Mouse (Mus musculus) T-cell, adult 2 months (primary cell): ENCODE data around the gene Klk7.
A peak's percentile ranks its signal among the peaks of the same experiment; 100 is the strongest.

Experiments used
- DNase-seq: peaks from one replicate; pipeline ENCODE4 v3.0.0; 2022; ENCODE audit warnings: low spot score

Gene Klk7

DNA sequence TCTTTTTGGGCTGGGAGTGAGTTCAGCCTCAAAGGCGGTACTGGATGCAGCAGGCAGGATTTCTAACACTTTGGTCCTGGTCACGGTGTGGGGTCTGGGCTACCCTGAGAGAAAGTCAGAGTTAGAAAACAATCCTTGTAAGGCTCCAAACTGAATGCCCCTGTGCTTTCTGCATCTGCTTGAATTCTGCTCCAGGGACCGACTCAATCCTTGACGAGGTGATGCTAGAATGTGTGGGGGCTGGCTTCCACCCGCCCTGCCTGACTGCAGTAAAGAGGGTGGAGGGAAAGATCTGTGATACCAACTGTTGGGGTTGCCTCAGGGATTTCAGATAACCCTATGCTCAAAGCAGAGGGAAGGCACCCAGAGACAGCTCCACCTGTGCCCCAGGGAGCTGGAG lies at the start of gene Klk7:
Gene Klk7, plus strand, starts transcription at position 301 of the 400 bp plus-strand sequence.
- no peak for DNase-seq

DNA sequence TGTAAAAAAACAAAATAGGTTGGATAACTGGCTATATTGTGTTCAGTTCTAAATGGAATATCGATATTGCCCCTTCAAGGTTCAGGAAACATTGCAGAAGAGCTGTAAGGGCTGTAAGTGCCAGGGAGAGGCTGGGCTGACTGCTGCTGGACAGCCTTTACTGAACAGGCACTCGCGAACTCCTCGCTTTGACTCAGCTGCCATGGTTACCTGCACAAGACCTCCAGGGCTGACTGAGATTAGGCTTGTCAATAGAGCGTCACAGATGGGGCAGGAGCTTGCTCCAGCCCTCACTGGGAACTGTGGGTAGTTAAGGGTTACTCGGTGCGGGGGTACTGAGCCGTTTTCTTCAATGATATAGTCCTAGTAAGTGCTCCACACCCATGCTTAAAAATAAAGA lies 44.6 kb upstream of the Klk7 start:
- no peak for DNase-seq

DNA sequence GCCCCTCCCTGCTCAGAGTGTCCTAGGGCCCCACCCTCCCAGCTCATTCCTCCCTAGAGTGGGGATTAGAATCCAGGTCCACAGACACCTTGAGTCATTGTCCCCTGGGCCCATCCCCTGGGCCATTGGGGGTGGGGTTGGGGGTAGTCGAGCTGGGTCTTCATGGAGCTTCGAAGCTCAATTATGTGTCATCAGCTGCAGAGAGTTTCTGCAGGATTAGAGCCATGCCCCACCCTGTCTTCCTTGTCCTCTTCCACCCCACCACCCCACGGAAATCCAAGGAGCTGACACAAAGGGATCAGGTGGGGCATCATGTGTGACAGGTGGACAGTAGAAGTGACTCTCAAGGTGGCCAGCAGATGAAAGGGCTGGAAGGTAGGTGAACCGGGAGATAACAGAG lies 42.5 kb upstream of the Klk7 start, which contains the start of gene Klk12:
Gene Klk12, plus strand, starts transcription at position 301 of the 400 bp plus-strand sequence.
- no peak for DNase-seq

DNA sequence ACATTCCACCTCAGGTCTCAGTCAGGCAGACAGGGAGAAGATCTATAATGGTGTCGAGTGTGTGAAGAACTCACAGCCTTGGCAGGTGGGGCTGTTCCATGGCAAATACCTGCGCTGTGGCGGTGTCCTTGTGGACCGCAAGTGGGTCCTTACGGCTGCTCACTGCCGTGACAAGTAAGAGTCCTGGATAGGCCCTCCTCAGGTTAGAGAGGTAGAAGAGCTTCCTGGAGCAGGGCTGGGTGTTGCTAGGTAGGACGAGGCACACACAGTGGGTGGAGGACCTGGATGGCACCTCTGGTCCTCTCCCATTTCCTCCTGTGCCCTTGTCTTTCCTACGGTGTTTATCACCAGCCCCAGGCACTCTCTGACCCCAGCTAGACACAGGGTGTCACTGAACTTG lies 41.5 kb upstream of the Klk7 start:
- DNase-seq, result no peak

DNA sequence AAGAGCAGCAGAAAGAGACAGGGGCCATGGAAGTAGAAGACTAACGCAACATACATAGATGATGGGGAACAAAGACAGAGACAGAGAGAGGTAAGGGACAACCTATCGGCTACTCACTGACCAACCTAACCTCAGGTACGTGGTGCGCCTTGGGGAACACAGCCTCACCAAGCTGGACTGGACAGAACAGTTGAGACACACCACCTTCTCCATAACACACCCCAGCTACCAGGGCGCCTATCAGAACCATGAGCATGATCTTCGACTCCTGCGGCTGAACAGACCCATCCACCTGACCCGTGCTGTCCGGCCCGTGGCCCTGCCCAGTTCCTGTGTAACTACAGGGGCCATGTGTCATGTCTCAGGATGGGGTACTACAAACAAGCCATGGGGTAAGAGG lies 40.4 kb upstream of the Klk7 start:
- DNase-seq, result no peak

DNA sequence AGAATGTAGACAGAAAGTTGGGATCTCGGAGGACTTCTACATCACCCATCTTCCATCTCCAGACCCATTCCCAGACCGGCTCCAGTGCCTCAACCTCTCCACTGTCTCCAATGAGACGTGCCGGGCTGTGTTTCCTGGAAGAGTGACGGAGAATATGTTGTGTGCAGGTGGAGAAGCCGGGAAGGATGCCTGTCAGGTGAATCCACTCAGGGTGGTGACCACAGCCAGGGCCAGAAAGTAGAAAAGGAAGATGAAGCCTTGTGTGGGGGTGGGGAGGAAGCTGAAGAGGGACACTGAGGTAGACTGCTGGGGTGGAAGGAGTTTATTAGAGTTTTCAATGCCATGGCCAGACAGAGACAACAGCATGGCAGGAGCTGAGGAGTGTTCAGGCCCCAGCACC lies 39.2 kb upstream of the Klk7 start:
- DNase-seq, result no peak

DNA sequence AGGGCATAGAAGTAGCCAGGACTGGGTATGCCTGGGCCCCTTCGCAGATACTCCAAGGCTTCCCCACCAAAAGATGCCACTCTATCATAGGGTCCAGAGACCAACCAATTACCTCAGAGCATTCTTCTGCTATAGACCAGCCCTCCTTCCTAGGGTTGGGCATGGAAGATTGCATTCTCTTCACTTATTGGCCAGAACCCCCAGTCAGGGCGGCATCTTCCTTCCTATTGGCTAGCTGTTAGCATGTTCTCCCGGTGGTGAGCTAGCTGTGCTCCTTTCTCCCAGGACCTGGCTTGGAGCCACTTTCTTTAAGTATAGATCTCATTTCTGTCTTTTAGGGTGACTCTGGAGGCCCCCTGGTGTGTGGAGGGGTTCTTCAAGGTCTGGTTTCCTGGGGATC lies 38.2 kb upstream of the Klk7 start:
- no peak for DNase-seq

DNA sequence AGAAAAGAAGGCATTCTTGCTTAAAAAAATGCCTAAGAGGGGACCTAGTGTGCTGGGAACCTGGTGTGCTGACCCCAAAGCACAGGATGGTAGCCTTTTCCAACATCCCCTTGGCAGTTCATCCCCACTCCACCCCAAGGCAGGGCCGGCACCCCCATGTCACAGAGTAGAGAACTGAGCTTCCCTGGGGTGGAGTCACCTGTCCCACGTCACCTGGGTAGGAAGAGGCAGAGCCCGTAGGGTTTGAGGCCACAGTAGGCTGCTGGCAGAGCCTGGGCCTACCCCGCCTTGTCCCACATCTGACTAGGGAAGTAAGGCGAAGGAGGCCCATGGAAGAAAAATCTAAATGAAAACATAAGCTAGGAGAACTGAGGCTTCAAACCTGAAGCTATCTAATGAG lies 36.7 kb upstream of the Klk7 start, which contains the start of gene Klk11:
Gene Klk11, plus strand, starts transcription at position 241 of the 400 bp plus-strand sequence.
- no peak for DNase-seq

DNA sequence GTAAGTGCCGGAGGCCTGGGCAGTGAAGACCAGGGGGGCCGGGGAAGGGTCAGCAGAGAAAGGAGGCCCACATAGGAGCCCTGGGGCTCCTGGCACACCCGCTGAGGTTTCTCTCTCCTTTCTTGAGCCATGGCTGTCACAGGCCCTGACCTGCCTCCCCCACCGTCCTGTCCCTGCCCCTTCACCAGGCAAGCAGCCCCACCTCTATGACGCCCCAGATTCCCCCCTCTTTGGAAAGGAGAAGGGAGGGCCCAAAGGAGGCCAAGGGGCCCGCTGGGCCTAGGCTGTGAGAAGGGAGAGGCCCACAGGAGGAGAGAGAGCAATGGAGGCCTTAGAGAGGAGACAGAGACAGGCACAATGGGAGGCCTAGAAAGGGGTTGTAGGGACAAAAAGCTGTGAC lies 36.3 kb upstream of the Klk7 start:
- no peak for DNase-seq

DNA sequence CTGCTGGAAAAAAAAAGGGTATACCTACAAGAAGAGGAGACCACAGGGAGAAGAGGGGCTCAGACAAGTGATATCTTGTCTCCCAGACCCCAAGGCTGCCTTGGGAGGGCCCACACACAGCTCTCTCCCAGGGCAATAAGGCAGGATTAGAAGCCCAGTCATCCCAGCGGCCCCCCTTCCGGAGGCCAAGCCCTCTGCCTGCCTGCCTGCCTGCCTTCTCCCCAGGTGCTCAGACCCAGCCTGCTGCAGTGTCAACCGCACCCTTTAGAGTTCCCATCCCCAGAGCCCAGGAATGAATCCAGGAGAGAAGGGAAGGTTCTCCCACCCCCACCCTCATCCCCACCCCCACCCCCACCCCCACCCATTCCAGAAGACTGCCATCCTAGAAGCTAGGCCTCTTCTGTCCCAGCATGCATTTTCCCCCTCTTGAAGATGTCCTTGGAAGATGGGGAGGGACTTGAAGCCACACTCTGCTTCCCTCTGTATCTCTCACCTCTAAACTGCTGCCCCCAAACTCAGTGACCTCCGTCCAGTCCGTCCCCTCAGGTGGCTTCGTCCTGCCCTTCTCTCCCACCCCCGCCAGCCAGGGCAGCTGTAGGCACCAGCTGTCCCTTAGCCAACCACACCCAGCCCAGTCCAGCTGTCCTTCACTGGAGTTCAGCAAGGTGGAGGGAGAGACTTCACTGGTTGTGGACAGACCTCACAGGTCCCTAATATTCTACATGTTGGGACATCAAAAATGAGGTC lies 35.6 kb upstream of the Klk7 start:
- no peak for DNase-seq

DNA sequence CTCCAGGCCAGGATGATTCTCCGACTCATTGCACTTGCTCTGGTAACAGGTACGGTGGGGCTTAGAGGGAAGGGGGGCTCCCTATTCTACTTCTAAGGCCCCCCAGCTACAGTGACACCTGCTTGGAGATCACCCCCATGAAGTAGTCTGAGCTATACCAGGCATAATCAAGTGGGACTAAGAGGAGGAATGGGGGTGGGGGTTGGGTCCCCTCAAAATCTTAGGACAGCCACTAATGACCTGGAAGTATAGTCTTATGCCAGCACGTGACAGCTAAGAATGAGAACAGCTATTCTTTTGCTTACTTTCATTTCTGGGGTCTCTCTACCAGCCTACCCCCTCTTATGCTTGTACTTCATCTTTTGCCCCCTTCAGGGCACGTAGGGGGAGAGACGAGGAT lies 34.6 kb upstream of the Klk7 start:
- no peak for DNase-seq

DNA sequence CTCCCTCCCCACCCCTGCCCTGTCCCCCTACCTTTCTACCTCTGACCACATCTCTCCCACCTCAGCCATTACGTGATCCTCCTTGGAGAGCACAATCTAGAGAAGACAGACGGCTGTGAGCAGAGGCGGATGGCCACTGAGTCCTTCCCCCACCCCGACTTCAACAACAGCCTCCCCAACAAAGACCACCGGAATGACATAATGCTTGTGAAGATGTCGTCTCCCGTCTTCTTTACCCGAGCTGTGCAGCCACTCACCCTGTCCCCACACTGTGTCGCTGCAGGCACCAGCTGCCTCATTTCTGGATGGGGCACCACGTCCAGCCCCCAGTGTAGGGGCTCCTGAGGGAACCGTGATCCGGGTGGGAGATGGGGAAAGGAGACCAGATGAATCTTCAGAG lies 33.7 kb upstream of the Klk7 start:
- DNase-seq, result no peak

DNA sequence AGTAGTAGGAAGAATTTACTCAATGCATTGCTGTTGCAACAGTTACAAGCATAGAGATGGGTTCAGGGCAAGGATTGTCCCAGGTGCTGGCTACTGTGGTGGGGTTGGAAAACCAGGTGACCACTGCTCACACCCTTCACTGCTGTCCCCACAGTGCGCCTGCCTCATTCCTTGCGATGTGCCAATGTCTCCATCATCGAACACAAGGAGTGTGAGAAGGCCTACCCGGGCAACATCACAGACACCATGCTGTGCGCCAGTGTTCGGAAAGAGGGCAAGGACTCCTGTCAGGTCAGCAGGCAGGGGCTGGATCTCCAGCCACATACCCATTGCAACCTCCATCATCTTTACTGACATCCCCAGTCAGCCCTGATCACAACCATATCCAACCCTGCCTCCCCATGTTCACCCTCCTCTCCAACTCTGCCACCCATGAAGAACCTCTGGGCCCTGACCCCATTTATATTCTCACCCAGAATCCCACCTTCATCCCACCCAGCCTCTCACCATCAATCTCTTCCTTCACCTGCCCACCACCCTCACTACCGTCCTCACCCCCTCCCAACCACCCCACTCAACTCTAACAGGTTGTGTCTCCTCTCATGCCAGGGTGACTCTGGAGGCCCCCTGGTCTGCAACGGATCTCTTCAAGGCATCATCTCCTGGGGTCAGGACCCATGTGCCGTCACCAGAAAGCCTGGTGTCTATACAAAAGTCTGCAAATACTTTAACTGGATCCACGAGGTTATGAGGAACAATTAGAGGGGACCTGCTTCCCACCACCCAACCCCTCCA lies 32.7 kb upstream of the Klk7 start:
- no peak for DNase-seq

DNA sequence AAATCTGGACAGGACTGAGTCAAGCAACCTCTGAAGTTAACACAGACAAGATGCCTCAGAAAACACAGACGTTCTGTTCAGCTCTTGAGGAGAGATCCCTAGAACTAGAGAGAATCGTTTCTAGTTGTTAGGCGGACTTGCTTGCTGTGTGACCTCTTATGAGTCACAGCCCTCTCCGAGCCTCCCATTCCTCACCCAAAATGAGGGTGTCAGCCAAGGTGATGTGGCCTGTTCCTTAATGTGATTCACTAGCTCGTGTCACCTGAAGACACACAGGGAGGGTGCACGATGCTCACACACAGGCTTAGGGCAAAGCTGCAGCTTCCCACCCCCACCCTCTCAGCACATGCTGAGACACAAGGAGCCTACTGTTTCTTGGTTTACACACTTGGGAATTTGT lies 30.9 kb upstream of the Klk7 start:
- no peak for DNase-seq

DNA sequence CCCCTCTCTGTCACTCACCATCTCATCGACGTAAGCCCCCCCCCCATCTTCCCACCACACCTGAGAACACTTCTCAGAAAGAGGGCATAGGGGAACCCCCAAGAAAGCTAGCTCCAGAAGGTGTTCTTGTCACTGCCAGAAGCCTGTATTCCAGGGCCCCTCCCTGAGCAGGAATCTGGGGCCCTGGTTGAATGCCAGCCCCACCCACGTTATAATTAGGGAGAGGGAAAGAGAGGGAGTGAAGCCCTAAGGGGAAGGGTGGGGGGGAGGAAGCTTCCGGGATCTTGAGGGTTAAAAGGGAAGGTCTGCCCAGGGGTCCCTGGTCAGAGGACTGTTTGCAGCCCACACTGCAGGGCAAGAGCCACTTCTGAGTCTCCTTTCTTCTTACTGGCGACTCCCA lies 30.3 kb upstream of the Klk7 start, which contains the start of gene Klk10:
Gene Klk10, plus strand, starts transcription at position 290 of the 400 bp plus-strand sequence.
- DNase-seq, result no peak

DNA sequence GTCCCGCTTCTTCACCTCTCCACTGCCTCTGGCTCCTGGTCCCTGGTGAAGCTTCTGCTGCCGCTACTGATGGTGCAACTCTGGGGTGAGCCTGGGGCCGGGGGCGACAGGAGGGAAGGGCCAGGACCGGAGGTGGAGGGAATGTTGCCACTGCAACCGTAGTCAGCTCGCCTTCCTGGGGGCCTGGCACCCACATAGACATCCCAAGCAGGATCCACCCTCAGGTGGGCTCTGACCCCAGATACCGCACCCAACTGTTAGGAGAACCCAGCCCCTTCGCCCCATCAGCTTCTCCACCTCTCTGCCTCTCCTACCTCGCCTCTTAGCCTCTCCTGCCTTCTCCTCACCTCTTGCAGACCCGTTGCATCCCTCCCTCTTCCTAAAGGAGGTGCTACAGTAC lies 29.6 kb upstream of the Klk7 start:
- no peak for DNase-seq

DNA sequence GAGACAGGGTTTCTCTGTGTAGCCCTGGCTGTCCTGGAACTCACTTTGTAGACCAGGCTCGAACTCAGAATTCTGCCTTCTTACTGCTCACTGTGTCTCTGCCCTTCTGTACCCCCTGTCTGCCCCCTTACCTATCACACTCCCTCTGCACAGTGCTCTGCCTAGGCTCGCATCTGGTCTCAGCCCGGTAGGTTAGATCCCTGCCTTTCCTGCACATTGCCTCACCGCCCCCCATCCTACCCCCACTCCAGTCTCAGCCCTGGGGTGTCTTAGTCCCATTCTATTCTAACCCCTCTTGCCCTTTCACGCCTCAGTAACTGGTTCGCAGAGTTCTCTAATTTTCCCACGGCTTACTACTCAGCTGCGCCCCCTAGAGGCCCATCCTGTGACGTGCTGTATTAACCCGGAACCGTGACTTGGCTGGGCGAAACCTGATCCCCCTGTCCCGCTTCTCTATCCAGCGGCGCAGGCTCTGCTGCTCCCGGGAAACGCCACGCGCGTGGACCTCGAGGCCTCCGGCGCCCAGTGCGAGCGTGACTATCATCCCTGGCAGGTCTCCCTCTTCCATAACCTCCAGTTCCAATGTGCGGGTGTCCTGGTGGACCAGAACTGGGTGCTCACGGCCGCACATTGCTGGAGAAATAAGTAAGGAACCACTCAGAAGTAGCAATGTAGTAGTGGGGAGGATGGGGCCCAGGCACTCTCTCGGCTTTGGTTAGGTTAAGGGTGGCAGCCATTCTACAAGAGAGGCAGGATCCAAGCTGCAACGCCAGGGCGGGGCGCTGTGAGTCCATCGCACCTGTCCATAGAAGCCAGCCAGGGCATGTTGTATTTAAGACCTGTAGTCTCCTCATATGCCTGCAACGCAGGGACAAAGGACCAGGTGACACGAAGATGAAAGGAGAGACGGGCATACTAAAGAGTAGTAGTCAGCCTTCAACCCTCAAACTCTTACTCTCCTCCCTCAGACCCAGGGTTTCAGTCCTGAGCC lies 28.5 kb upstream of the Klk7 start:
- peak; percentile 65 for DNase-seq

DNA sequence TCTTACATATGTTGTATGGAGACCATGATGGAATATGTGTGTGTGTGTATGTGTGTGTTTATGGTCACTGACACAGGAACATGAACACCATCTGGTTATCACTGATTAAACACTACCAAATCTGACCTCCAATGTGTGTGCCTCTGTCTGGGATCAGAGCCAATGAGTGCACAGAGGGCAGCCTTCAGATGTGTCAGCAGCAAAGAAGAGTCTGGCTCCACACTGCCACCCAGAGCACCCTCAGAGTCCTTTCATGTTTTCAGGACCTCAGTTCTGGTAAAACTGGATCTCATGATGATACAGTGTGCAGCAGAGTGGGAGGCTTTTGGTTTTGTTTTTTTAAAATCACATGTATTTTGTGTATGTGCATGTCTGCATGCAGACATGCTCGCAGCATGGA lies 25.8 kb upstream of the Klk7 start:
- DNase-seq, result no peak

DNA sequence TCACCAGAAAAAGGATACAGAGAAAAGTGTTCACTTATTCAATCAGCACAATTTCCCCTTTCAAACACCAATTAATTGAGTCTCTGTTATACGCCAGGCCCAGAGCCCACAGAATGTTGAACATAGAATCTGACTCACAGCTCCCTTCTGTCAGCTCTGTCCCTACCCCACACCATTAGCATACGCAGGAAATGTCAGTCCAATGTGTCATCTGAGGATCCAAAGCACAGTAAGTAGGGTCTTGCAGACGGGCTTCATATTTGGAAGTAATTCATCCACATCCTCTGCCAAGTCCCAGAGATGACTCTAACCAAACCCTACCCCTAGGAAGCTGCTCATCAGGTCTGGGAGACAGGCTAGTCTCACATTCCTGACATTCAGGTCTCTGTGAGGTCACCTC lies 23.0 kb upstream of the Klk7 start:
- DNase-seq, result no peak

DNA sequence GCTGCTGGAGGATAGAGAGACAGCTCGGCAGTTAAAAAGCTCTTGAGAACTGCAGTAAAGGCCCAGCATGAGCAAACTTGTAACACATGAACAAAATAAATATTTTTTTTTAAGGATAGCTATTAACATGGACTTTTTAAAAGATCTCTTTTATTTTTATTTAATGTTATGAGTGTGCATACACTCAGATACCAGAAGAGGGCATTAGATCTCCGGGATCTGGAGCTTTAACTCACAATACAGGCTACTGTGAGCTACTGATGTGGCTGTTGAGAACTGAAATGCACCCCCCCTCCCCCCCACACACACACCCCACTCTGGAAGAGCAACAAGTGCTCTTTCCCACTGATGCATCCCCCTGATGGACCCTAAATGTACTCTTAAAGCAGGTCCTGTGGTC lies 21.8 kb upstream of the Klk7 start:
- no peak for DNase-seq

DNA sequence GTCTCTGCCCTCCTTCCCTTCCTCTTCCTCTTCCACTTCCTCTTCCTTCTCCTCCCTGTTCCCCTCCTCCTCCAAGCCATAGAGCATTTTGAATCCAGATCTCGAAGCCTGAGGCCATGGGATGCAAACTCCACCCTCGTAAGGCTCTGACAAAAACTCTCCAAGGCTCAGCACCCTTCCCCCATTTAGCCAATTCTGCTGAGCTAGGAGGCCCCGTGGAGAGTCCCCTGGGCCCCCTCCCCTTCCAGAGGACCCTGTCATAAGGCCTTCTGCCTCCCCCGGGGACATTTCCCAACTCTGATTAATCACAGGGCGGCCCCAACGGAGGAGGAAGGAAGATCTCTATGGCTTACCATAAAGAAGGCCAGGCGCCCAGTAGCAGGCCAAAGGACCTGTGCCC lies 19.5 kb upstream of the Klk7 start, which contains the start of gene Klk9:
Gene Klk9, plus strand, starts transcription at position 301 of the 400 bp plus-strand sequence.
- no peak for DNase-seq

DNA sequence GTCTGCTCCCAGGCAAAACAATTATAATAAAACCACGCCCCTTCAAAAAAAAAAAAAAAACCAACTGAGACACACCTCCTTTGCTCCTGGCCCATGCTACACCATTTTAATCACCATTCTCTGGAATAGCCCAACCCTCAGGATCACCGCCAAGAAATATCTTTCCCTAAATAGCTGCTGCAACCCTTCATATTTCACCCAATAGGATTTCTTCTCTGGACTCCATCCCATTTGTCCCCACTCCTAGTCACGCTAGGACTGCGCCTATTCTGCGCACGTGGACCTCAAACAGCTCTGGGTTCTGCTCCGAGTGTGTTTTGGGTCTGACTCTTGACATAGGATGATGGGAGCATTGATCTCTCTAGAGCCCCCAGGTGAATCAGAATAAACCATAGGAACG lies 14.7 kb upstream of the Klk7 start:
- no peak for DNase-seq
